Mouse (Mus musculus): ENCODE results near the gene Mrgpre. TPM values are rescaled to one million over a fixed set of nuclear protein-coding genes. Genes with fewer than 3 reads are reported as not detected.

The Mrgpre gene
- total RNA-seq, 2 experiments from 2014 or later, result 2.6 to 3.0 TPM

GRCm38 (mm10) chr7:143777375-143777774, 6.9 kb downstream of the Mrgpre start:
- DNase-seq, result no peak

- no peak for DNase-seq
These were observed 8.2 kb downstream of the Mrgpre start for GRCm38 (mm10) chr7:143776137-143776536.

GRCm38 (mm10) chr7:143769461-143769860, 14.8 kb downstream of the Mrgpre start:
- no peak for DNase-seq

- DNase-seq, result no peak
These were observed 16.0 kb downstream of the Mrgpre start for GRCm38 (mm10) chr7:143768267-143768666.

- DNase-seq, result no peak
These were observed 17.4 kb downstream of the Mrgpre start, which contains the start of gene Mrgprg for GRCm38 (mm10) chr7:143766893-143767292. Mrgprg (minus strand) TSS chr7:143766993.

GRCm38 (mm10) chr7:143764876-143765530, 19.3 kb downstream of the Mrgpre start:
- no peak for DNase-seq

- DNase-seq, result no peak
These were observed 20.5 kb downstream of the Mrgpre start for GRCm38 (mm10) chr7:143763794-143764193.

- DNase-seq, result no peak
These were observed 25.3 kb downstream of the Mrgpre start for GRCm38 (mm10) chr7:143758956-143759355.

- DNase-seq, result no peak
These were observed 26.6 kb downstream of the Mrgpre start for GRCm38 (mm10) chr7:143757696-143758095.

GRCm38 (mm10) chr7:143757027-143757390, 27.3 kb downstream of the Mrgpre start:
- DNase-seq, result peak; percentile 85

- no peak for DNase-seq
These were observed 27.9 kb downstream of the Mrgpre start, which contains the start of gene Osbpl5 for GRCm38 (mm10) chr7:143756125-143757026. Osbpl5 (minus strand) TSS chr7:143756985.

- peak; percentile 56 for DNase-seq
These were observed 28.8 kb downstream of the Mrgpre start for GRCm38 (mm10) chr7:143755357-143756124.

GRCm38 (mm10) chr7:143753990-143754715, 30.1 kb downstream of the Mrgpre start:
- DNase-seq, result peak; percentile 81

GRCm38 (mm10) chr7:143752606-143753005, 31.7 kb downstream of the Mrgpre start:
- DNase-seq, result no peak

GRCm38 (mm10) chr7:143752056-143752455, 32.2 kb downstream of the Mrgpre start:
- no peak for DNase-seq

GRCm38 (mm10) chr7:143751380-143751779, 32.9 kb downstream of the Mrgpre start:
- no peak for DNase-seq

GRCm38 (mm10) chr7:143749045-143749444, 35.3 kb downstream of the Mrgpre start:
- DNase-seq, result no peak

- DNase-seq, result peak; percentile 93
These were observed 36.0 kb downstream of the Mrgpre start for GRCm38 (mm10) chr7:143748041-143748868.

- no peak for DNase-seq
These were observed 43.6 kb downstream of the Mrgpre start for GRCm38 (mm10) chr7:143740653-143741052.

- peak; percentile 91 for DNase-seq
These were observed 44.5 kb downstream of the Mrgpre start for GRCm38 (mm10) chr7:143739511-143740461.
